Mouse (Mus musculus) kidney, adult 9 months (tissue): ENCODE results near the gene Kcng1.

Source experiments
- DNase-seq: peaks from one replicate; pipeline ENCODE4 v3.0.0; 2022

Kcng1 gene

GRCm38 (mm10) chr2:168259046-168259445, 22.5 kb downstream of the Kcng1 start:
- no peak for DNase-seq

GRCm38 (mm10) chr2:168257188-168257587, 24.3 kb downstream of the Kcng1 start:
- no peak for DNase-seq

GRCm38 (mm10) chr2:168256506-168256905, 25.0 kb downstream of the Kcng1 start:
- DNase-seq: peak; percentile 68

- no peak for DNase-seq
Observed at GRCm38 (mm10) chr2:168253822-168254221, 27.7 kb downstream of the Kcng1 start.

DNA sequence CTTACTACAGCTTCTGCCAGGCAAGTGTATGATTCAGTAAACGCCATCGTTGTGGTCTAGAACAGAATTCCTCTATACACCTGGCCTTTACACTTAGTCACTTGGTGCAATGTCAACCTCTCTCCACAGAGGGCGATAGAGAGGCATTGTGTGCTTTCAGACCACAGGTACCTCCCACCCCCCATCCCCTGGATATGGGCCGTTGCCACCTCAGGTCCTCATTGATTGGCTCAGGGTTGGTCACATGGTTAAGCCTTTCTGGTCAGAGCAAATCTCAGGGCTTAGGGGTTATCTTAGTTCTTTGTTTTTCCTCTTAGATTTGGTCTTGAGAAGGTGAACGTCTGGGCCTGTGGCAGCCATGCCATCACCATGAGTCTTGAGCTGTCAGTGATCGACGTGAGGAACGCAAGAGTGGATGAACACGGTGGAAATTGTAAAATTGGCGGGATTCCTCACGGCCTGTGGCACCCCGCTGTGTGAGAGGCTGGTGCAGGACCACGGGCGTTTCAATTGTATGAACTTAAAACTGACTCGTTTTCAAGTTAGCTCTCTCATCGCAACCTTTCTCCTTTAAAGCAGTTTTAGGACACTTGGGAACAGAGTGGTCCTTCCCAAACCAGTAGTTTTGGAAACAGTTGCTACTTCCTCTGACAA, 28.8 kb downstream of the Kcng1 start:
- peak; percentile 34 for DNase-seq

DNA sequence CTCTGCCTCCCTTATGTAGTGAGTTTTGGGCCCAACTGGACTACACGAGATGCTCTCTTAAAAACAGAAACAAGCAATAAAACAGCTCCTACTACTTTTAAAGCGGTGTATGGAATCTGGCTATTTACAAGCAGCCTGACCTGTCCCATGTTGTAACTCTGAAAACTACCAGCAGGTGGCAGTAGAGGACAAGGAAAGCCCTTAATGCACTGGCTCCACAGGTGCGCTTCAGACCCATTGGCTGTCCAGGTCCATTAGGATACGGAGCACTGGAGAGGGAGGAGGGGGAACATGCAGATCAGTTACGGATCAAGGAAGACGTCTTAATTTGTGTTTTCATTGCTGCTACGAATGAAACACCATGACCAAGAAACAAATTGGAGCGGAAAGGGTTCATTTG, 31.3 kb downstream of the Kcng1 start:
- DNase-seq: peak; percentile 91

- no peak for DNase-seq
Observed at GRCm38 (mm10) chr2:168248856-168249245, 32.7 kb downstream of the Kcng1 start.

- no peak for DNase-seq
Observed at GRCm38 (mm10) chr2:168248167-168248855, 33.2 kb downstream of the Kcng1 start.

GRCm38 (mm10) chr2:168245571-168245970, 36.0 kb downstream of the Kcng1 start:
- DNase-seq: no peak

DNA sequence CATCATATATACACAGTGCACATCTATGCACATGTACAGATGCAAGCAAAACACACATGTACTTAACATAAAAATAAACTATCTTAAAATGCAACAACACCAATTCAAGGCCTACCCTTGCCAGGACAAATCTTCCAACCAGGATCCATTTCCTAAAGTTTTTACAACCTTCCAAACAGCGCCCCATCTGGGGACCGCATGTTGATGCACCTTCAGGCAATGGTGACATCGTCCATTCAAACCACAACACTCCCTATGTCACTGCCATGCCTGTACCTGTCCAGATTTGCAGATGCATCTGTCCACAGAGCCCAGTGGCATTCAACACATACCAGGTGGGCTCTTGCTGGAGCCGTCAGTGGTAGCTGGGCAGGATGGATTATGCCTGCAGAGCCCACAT, 38.3 kb downstream of the Kcng1 start:
- no peak for DNase-seq

DNA sequence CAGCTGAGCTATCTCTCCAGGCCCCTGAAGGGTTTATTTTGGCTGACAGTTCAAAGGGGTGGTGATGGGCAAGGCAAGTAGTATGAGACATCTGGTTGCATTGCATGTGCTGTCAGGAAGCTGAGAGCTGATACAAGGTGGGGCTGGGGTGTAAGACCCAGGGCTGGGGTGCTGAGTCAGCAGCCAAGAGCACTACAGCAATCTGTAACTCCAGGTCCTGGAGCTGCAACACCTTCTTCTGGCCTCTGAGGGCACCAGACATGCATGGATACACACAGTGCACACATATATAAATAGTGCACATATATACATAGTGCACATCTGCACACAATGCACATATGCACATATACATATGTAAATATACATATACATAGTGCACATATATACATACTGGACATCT, 38.7 kb downstream of the Kcng1 start:
- DNase-seq: no peak

GRCm38 (mm10) chr2:168238335-168238734, 43.2 kb downstream of the Kcng1 start:
- DNase-seq: no peak

DNA sequence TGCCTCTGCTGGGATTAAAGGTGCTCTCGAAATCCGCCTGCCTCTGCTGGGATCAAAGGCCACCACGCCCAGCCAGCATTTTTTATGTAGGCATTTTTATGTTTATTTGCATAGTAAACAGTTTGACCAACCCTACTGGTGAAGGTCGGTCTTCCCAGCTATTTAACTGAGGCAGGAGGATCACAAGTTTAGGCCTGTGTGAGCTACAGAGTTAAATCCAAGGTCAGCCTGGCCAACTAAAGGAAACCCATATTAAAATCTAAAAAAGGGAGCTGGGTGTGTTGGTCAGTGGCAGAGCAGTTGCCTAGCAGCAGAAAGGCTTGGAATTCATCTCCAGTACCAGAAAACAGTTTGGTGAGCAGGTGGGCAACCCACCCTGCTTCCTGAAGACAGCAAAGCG, 48.2 kb downstream of the Kcng1 start:
- DNase-seq: no peak

GRCm38 (mm10) chr2:168231471-168231829, 50.1 kb downstream of the Kcng1 start:
- DNase-seq: no peak

DNA sequence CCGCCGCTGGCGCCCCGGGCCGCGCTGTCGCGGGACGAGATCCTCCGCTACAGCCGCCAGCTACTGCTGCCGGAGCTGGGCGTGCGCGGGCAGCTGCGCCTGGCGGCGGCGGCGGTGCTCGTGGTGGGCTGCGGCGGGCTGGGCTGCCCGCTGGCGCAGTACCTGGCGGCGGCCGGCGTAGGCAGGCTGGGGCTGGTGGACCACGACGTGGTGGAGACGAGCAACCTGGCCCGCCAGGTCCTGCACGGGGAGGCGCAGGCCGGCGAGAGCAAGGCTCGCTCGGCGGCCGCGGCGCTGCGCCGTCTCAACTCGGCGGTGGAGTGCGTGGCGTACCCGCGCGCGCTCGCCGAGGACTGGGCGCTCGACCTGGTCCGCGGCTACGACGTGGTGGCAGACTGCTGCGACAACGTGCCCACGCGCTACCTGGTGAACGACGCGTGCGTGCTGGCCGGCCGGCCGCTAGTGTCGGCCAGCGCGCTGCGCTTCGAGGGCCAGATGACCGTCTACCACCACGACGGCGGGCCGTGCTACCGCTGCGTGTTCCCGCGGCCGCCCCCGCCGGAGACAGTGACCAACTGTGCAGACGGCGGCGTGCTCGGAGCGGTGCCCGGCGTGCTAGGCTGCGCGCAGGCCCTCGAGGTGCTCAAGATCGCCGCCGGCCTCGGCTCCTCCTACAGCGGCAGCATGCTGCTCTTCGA, 50.6 kb downstream of the Kcng1 start:
- DNase-seq: no peak

DNA sequence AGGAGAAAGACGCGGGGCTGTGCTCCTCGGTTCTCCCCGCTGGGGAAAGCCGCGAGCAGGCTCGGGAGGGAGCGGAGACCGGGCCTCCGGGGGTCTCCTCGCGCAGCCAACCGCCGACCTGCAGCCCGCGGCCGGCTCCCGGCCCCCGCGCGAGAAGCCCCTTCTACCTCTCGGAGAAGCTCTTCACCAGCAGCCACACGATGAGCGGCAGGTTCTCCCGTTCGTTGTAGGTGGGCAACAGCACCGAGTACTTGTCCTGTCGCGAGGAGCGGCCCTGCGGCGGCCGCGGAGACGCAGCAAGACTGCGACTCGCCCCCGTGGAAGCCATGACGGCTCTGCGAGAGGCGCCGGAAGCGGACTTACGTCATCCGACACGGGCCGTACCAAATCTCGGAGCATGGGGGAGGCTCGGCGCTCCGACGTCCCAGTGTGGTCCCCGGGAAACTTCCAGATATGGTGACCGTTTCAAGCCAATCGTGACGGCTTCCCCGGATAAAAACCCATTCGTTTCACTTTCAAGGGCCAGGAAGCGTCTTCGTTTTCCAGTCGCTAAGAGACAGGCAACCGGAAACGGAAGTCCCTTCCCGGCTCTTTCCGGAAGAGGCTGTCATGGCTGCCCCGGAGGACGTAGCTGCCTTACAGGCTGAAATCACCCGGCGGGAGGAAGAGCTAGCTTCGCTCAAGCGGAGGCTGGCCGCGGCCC, 51.4 kb downstream of the Kcng1 start, which contains the start of the genes Gm20716, Dpm1 and Mocs3:
Gene Gm20716 (minus strand): TSS at position 339 of the 703 bp plus-strand sequence.
Gene Dpm1 (minus strand): TSS at position 566 of the 703 bp plus-strand sequence.
Gene Mocs3 (plus strand): TSS at position 597 of the 703 bp plus-strand sequence.
- peak; percentile 92 for DNase-seq

DNA sequence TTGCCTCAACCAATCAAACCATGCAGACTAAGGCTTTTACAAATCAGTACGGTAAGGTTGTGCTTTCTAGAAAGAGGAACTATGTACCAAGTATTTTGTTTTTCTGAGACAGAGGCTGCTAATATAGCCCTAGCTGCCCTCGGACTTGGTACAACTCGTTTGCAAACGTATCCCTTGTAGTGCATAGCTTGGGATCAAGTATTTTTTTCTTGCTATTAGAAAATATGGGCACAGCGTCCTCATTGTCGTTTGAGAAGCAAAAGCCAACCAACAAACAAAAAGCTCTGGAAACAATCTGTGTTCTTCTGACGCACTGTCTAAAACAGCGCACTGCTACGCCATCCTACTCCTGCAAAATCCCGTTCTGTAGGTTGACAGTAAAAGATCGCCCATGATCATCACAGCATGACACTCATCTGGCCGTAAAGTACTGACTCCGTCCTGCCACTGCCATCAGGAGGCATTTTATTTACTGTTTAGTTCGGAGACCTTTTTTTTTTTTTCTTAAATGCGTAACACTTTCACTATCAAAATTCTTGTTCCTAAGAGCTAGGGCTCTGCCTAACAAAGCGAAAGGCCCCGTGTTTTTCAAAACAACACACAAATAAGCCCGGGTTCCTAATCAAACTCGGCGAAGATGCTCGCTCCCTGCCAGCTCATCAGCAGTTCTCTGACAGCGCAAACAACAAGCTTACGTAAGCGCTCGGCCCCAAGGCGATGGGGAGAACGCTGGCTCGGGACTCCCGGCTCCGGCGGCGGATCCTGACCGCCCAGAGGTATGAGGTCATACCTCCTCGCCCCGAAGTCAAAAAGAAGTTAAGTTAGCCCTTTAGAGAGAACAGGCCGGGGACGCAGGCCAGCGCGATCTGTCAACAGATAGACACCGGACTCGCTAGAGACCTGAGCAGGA, 52.2 kb downstream of the Kcng1 start:
- DNase-seq: peak; percentile 64

DNA sequence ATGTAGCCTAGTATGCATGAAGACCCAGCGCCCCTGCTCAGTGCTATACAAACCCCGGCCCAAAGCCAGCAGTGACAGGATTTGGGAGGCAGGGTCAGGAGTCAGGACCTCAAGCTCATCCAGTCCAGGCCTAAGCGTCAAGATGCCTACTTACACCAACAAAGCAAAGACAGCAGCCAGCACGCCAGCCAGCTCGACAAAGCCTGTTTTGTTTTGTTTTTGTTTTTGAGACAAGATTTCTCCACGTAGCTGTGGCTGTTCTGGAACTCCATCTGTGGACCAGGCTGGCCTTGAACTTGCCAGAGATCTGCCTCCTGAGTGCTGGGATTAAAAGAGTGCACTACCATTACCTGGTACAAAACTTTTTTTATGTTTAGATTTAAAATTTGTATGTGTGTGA, 58.2 kb downstream of the Kcng1 start:
- no peak for DNase-seq

DNA sequence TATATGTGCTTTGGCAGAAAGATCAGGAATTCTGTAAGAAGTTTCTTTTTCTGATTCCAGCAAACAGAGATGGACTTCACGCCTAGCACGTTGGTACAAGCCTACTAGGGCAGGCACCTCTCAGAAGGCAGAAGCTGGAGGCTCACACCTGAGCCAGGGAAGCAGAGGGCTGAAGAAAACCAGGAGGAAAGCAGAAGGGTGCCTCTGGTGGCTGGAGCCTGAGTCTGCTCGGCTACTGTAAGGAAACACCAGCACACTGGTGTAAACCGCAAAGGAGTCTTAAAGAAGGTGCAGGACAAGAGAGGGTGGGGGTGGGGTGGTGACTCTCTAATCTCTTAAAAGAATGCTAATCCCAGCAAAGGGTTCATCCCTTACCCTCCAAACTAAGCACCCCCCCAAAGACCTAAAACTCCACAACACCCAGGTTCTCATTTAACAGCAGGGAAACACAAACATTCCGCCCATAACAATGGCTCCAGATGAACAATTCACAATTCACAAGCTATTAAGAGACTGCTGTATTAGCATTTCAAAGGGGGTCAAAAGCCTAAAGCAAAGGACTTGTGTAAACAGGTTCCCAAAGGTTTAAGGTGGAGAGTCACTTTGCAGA, 67.6 kb downstream of the Kcng1 start:
- no peak for DNase-seq
